Mouse (Mus musculus): ENCODE data around the gene Zdhhc8. TPM values are rescaled to one million over a fixed set of nuclear protein-coding genes. Genes with fewer than 3 reads are reported as not detected.
A peak's percentile ranks its signal among the peaks of the same experiment; 100 is the strongest.

Gene Zdhhc8
- polyA plus RNA-seq, 1 experiment, result 98.7 TPM

DNA sequence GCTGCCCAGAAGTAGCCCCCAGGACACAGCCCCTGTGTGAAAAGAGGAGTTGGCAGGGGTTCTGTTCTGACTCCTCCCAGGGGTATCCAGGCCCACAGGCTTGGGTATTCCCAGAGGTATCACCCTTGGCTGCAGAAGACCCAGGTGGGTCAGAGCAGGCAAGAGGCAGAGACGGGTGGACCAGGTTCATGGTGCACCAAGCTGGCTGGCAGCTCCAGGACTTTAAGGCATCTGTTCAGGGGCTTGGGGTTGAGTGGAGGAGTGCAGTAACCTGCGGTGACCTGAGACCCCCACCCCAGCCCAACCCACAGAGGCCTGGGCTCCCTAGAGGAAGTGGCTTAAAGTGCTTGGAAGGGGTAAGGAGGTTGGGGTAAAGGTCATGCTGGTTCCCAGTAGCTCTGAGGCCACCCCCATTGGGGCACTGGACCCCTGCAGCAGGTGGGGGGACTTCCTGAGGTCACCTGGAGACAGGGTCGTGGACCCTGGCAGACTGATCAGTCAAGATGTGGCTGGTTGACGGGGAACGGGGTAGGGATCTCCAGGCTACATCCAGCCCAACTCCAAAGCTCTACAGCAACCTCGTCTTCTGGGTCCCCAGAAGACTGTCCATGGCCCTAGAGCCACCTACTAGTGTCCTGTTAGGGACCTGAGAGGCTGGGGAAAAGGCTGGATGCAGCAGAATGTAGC is 13.9 kb downstream of the Zdhhc8 start:
- WGBS, result 88% methylated on average over 6 of the region's 6 CpGs

DNA sequence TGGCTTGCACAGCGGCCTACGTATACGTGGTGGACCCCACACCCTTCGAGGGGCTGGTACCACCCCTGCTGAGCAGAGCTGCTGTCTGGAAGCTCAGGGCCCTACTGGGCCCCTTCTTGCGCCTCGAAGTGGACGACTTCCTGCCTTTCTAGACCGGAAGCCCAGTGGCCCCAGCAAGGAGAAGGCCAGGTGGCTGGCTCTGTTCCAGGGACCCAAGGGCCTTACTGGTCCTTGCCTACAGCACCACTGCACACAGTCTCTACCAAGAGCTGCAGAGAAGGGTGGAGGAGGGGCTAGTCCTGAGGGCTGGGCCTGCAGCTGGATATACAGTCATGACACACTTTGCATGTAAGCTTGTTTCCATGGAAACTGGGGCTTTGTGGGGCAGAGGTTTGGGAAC is 14.9 kb downstream of the Zdhhc8 start:
- TF ChIP-seq CTCF (IDR thresholded peaks at IDR 0.05; ENCODE audit: insufficient read depth, low read length) (no peak), POLR2A (IDR thresholded peaks at IDR 0.05; ENCODE audit: borderline replicate concordance, extremely low read depth, low read depth, low read length) (no peak)
- no peaks in the 10 kb centered on the region for H3K4me1 ChIP-seq (ENCODE audit: control insufficient read depth, insufficient read depth, low read length)
- DNase-seq, result no peak
- no peak overlapping the region for H3K4me3 ChIP-seq (replicated peaks; ENCODE audit: extremely low read depth, low read depth, low read length)
- WGBS, result 26% methylated on average over 8 of the region's 8 CpGs

More for the DNA sequence above, 13.9 kb downstream of the Zdhhc8 start:
- Histone ChIP-seq H3K4me1 (ENCODE audit: control insufficient read depth, insufficient read depth, low read length) (no peaks in the 10 kb centered on the region), H3K4me3 (replicated peaks; ENCODE audit: extremely low read depth, low read depth, low read length) (no peak overlapping the region)
- no peak for DNase-seq
- TF ChIP-seq POLR2A (IDR thresholded peaks at IDR 0.05; ENCODE audit: borderline replicate concordance, extremely low read depth, low read depth, low read length) (no peak), CTCF (IDR thresholded peaks at IDR 0.05; ENCODE audit: insufficient read depth, low read length) (no peak)

DNA sequence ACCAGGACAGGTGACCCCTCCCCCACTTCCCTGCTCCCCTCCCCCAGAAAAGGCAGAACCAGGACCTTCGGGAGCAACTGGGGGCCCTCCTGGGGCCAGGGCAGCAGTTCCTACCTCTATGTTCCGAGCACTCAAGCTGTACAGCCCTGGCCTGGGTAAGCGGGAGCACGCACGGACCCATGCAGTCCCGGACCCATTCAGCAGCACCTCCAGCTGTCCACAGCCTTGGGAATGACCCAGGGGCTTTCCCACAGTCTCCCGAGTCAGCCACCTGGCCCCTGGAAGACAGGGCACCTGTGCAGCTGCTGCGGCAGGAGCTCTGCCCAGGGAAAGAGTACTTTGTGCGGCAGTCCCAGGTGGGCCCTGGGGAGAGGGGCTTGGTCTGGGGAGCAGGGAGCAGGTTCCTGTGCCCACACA is 16.3 kb downstream of the Zdhhc8 start:
- Histone ChIP-seq H3K4me3 (replicated peaks; ENCODE audit: extremely low read depth, low read depth, low read length) (no peak overlapping the region), H3K4me1 (ENCODE audit: control insufficient read depth, insufficient read depth, low read length) (no peaks in the 10 kb centered on the region)
- no peak for DNase-seq
- TF ChIP-seq POLR2A (IDR thresholded peaks at IDR 0.05; ENCODE audit: borderline replicate concordance, extremely low read depth, low read depth, low read length), result no peak
- no peak for TF ChIP-seq CTCF (IDR thresholded peaks at IDR 0.05; ENCODE audit: insufficient read depth, low read length)
- WGBS, result 70% methylated on average over 9 of the region's 9 CpGs

GRCm38 (mm10) chr16:18217579-18217978 is 17.4 kb downstream of the Zdhhc8 start, which contains the start of gene Ccdc188:
Gene Ccdc188, plus strand, starts transcription at chr16:18217879.
- WGBS, result 93% methylated on average over 4 of the region's 4 CpGs
- H3K4me3 ChIP-seq (replicated peaks; ENCODE audit: extremely low read depth, low read depth, low read length), result no peak within 1 kb of the TSS
- no peak for DNase-seq
- no peaks in the 10 kb centered on the region for H3K4me1 ChIP-seq (ENCODE audit: control insufficient read depth, insufficient read depth, low read length)
- no peak for TF ChIP-seq CTCF (IDR thresholded peaks at IDR 0.05; ENCODE audit: insufficient read depth, low read length)
- no peak for TF ChIP-seq POLR2A (IDR thresholded peaks at IDR 0.05; ENCODE audit: borderline replicate concordance, extremely low read depth, low read depth, low read length)

- no peak for TF ChIP-seq CTCF (IDR thresholded peaks at IDR 0.05; ENCODE audit: insufficient read depth, low read length)
- TF ChIP-seq POLR2A (IDR thresholded peaks at IDR 0.05; ENCODE audit: borderline replicate concordance, extremely low read depth, low read depth, low read length), result no peak
- DNase-seq, result no peak
- H3K4me3 ChIP-seq (replicated peaks; ENCODE audit: extremely low read depth, low read depth, low read length), result no peak overlapping the region
- H3K4me1 ChIP-seq (ENCODE audit: control insufficient read depth, insufficient read depth, low read length), result no peaks in the 10 kb centered on the region
- 64% methylated on average over 7 of the region's 7 CpGs for WGBS
Measured at GRCm38 (mm10) chr16:18214858-18215257, 20.1 kb downstream of the Zdhhc8 start.

DNA sequence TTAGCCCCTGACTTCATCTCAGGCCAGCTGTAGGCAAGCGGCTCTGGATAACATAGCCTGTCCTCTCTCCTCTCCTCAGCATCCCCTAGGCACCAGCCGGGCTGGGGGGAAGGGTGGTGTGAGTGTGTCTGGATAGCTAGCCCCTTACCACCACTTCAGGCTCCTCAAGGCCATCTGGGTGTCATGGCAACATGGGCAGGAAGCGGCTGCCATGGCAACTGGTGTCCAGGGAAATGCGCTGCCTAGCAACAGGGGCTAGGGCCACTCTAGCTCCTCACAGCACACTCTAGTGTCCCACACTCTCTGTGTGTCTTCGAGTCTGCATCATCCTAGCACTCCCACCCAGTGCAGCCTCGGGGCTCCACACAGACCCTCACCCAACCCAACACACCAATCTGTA is 21.2 kb downstream of the Zdhhc8 start:
- TF ChIP-seq POLR2A (IDR thresholded peaks at IDR 0.05; ENCODE audit: borderline replicate concordance, extremely low read depth, low read depth, low read length), result no peak
- TF ChIP-seq CTCF (IDR thresholded peaks at IDR 0.05; ENCODE audit: insufficient read depth, low read length), result no peak
- DNase-seq, result no peak
- H3K4me1 ChIP-seq (ENCODE audit: control insufficient read depth, insufficient read depth, low read length), result no peaks in the 10 kb centered on the region
- no peak overlapping the region for H3K4me3 ChIP-seq (replicated peaks; ENCODE audit: extremely low read depth, low read depth, low read length)
- WGBS, result 53% methylated on average over 6 of the region's 6 CpGs

- DNase-seq, result peak; percentile 82
- TF ChIP-seq CTCF (IDR thresholded peaks at IDR 0.05; ENCODE audit: insufficient read depth, low read length) (peak; percentile 97), POLR2A (IDR thresholded peaks at IDR 0.05; ENCODE audit: borderline replicate concordance, extremely low read depth, low read depth, low read length) (no peak)
- WGBS, result 45% methylated on average over 10 of the region's 10 CpGs
- no peak overlapping the region for H3K4me3 ChIP-seq (replicated peaks; ENCODE audit: extremely low read depth, low read depth, low read length)
- H3K4me1 ChIP-seq (ENCODE audit: control insufficient read depth, insufficient read depth, low read length), result no peaks in the 10 kb centered on the region
Measured at GRCm38 (mm10) chr16:18211417-18212171, 23.3 kb downstream of the Zdhhc8 start.

GRCm38 (mm10) chr16:18210701-18211416 is 24.1 kb downstream of the Zdhhc8 start:
- TF ChIP-seq CTCF (IDR thresholded peaks at IDR 0.05; ENCODE audit: insufficient read depth, low read length) (peak; percentile 82), POLR2A (IDR thresholded peaks at IDR 0.05; ENCODE audit: borderline replicate concordance, extremely low read depth, low read depth, low read length) (no peak)
- Histone ChIP-seq H3K4me1 (ENCODE audit: control insufficient read depth, insufficient read depth, low read length) (no peaks in the 10 kb centered on the region), H3K4me3 (replicated peaks; ENCODE audit: extremely low read depth, low read depth, low read length) (no peak overlapping the region)
- WGBS, result 15% methylated on average over 8 of the region's 8 CpGs
- DNase-seq, result peak; percentile 55

DNA sequence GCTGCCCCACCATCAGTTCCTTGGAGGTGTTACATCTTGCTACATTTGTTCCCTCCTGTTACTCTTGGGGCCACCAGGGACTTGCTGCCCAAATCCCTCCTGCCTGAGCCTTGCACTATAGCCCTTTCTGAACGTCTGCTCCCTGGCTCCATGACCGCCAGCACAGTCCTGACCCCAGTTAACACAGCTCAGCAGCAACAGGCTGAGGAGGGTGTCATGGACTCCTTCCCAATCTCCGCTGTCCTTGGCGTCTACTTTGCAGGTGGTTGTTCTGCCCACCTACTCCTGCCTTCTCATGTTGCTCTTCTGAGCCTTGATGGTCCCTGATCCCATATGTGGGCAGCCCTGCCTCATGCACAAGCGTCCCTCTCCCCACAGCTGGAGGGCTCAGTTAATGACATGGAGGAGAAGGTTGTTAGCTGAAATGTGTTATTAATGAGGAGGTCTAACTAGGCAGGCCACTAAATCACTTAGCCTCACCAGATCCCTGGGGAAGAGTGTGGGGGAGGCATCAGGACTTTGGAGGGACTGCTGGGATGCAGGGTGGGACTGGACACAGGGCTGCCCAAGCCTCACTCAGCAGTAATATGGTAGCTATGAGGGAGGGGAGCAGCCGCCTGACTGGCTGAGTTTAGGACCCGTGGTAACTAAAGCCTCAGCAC is 31.4 kb downstream of the Zdhhc8 start:
- no peak overlapping the region for H3K4me3 ChIP-seq (replicated peaks; ENCODE audit: extremely low read depth, low read depth, low read length)
- 59% methylated on average over 7 of the region's 7 CpGs for WGBS
- H3K4me1 ChIP-seq (ENCODE audit: control insufficient read depth, insufficient read depth, low read length), result no peaks in the 10 kb centered on the region
- no peak for DNase-seq
- TF ChIP-seq POLR2A (IDR thresholded peaks at IDR 0.05; ENCODE audit: borderline replicate concordance, extremely low read depth, low read depth, low read length) (no peak), CTCF (IDR thresholded peaks at IDR 0.05; ENCODE audit: insufficient read depth, low read length) (no peak)

Data from lung, adult 2 months (tissue).